Mouse (Mus musculus) intestine, embryonic 15.5 days (tissue): ENCODE measurements around the gene Acap2. TPM values are rescaled to one million over a fixed set of nuclear protein-coding genes. Genes with fewer than 3 reads are reported as not detected.

Experiments
- ATAC-seq: fragments of 200-750 bp; cut with Nextera tagmentation; 2 replicates; pipeline ENCODE4 v1.8.0; 2017; ENCODE audit warnings: moderate TSS enrichment, moderate library complexity
- H3K27ac ChIP-seq: fragments of 300-500 bp; sonication (generic); 2 replicates; pipeline ENCODE4 v1.5.1; 2015; ENCODE audit warnings: mild to moderate bottlenecking, inconsistent platforms
- H3K27me3 ChIP-seq: fragments of 300-500 bp; sonication (generic); replicated peaks from 2 replicates; pipeline ENCODE4 v1.6.1; 2015; ENCODE audit warnings: inconsistent platforms
- H3K36me3 ChIP-seq: fragments of 300-500 bp; sonication (generic); 2 replicates; pipeline ENCODE4 v1.6.1; 2015; ENCODE audit warnings: inconsistent platforms
- H3K4me1 ChIP-seq: fragments of 300-500 bp; sonication (generic); replicated peaks from 2 replicates; pipeline ENCODE4 v1.6.1; 2015; ENCODE audit warnings: inconsistent platforms
- H3K4me2 ChIP-seq: fragments of 300-500 bp; sonication (generic); replicated peaks from 2 replicates; pipeline ENCODE4 v1.6.1; 2015; ENCODE audit warnings: mild to moderate bottlenecking, inconsistent platforms
- H3K4me3 ChIP-seq: fragments of 300-500 bp; sonication (generic); replicated peaks from 2 replicates; pipeline ENCODE4 v1.5.1; 2015; ENCODE audit warnings: inconsistent platforms
- H3K9ac ChIP-seq: fragments of 300-500 bp; sonication (generic); 2 replicates; pipeline ENCODE4 v1.6.1; 2015; ENCODE audit warnings: inconsistent platforms
- H3K9me3 ChIP-seq: fragments of 300-500 bp; sonication (generic); 2 replicates; pipeline ENCODE4 v1.6.1; 2016; ENCODE audit warnings: inconsistent platforms
- WGBS: fragments of 180-500 bp; shearing (Covaris S2); methylation state at CpG from one replicate; pipeline ENCODE4 v1.1.7; 2015; 5-methylcytosine and 5-hydroxymethylcytosine counted together
- polyA plus RNA-seq: library from polyadenylated mRNA; unstranded; fragments of >200 nt; fragmentation: Nextera tagmentation; extraction: Ambion mirVana; gene quantifications from 2 replicates; pipeline ENCODE4 v1.2.1, GENCODE M21; 2015

Gene Acap2
- polyA plus RNA-seq, 1 experiment from 2014 or later, result 18.6 TPM

- Histone ChIP-seq H3K27ac (no peak overlapping the region), H3K4me1 (peaks cover 30% of the 10 kb centered on the region), H3K4me2 (no peak overlapping the region), H3K27me3 (no peaks in the 10 kb centered on the region), H3K9ac (no peak overlapping the region), H3K4me3 (no peak overlapping the region), H3K36me3 (no peaks in the 10 kb centered on the region), H3K9me3 (no peaks in the 10 kb centered on the region)
- 55% methylated on average over 4 of the region's 4 CpGs for WGBS
- ATAC-seq, result no peak
Measured at GRCm38 (mm10) chr16:31184727-31185126, 16.3 kb downstream of the Acap2 start.

GRCm38 (mm10) chr16:31182576-31182975 is 18.5 kb downstream of the Acap2 start:
- WGBS, result 64% methylated on average over 9 of the region's 9 CpGs
- H3K4me3 ChIP-seq, result no peak overlapping the region
- ATAC-seq, result 0 out of 2 replicates have a peak, but pooled peaks have one; percentile 17

GRCm38 (mm10) chr16:31180843-31181242 is 20.2 kb downstream of the Acap2 start:
- Histone ChIP-seq H3K4me1 (peaks cover 17% of the 10 kb centered on the region), H3K27me3 (no peaks in the 10 kb centered on the region), H3K4me3 (no peak overlapping the region), H3K9ac (no peak overlapping the region), H3K27ac (0 out of 2 replicates have a peak overlapping the region, but pooled peaks have one; percentile 2), H3K9me3 (no peaks in the 10 kb centered on the region), H3K36me3 (no peaks in the 10 kb centered on the region), H3K4me2 (no peak overlapping the region)
- no peak for ATAC-seq
- WGBS, result 70% methylated on average over 8 of the region's 8 CpGs

More at GRCm38 (mm10) chr16:31182576-31182975, 18.5 kb downstream of the Acap2 start:
- no peaks in the 10 kb centered on the region for H3K9me3 ChIP-seq
- H3K4me1 ChIP-seq, result peaks cover 24% of the 10 kb centered on the region
- H3K9ac ChIP-seq, result no peak overlapping the region
- no peaks in the 10 kb centered on the region for H3K27me3 ChIP-seq
- H3K36me3 ChIP-seq, result no peaks in the 10 kb centered on the region
- no peak overlapping the region for H3K4me2 ChIP-seq
- H3K27ac ChIP-seq, result no peak overlapping the region

- Histone ChIP-seq H3K4me3 (no peak overlapping the region), H3K27me3 (no peaks in the 10 kb centered on the region), H3K36me3 (no peaks in the 10 kb centered on the region), H3K4me1 (peaks cover 9% of the 10 kb centered on the region), H3K27ac (no peak overlapping the region), H3K4me2 (no peak overlapping the region), H3K9ac (no peak overlapping the region), H3K9me3 (no peaks in the 10 kb centered on the region)
- 61% methylated on average over 5 of the region's 5 CpGs for WGBS
- no peak for ATAC-seq
Measured at GRCm38 (mm10) chr16:31179384-31179783, 21.7 kb downstream of the Acap2 start.

- ATAC-seq, result no peak
- Histone ChIP-seq H3K9me3 (no peaks in the 10 kb centered on the region), H3K27me3 (no peaks in the 10 kb centered on the region), H3K36me3 (no peaks in the 10 kb centered on the region), H3K27ac (no peak overlapping the region), H3K4me2 (no peak overlapping the region), H3K4me1 (peaks cover 3% of the 10 kb centered on the region; the same call in 1 of the 2 replicates), H3K9ac (no peak overlapping the region), H3K4me3 (no peak overlapping the region)
- WGBS, result 73% methylated on average over 9 of the region's 9 CpGs
Measured at GRCm38 (mm10) chr16:31174880-31175638, 26.0 kb downstream of the Acap2 start.

GRCm38 (mm10) chr16:31172229-31172628 is 28.8 kb downstream of the Acap2 start:
- Histone ChIP-seq H3K4me2 (no peak overlapping the region), H3K4me3 (no peak overlapping the region), H3K4me1 (peaks cover 15% of the 10 kb centered on the region), H3K9ac (no peak overlapping the region), H3K27ac (no peak overlapping the region), H3K36me3 (no peaks in the 10 kb centered on the region), H3K27me3 (no peaks in the 10 kb centered on the region), H3K9me3 (no peaks in the 10 kb centered on the region)
- 82% methylated on average over 3 of the region's 3 CpGs for WGBS
- ATAC-seq, result no peak

GRCm38 (mm10) chr16:31171418-31171817 is 29.6 kb downstream of the Acap2 start:
- Histone ChIP-seq H3K27ac (no peak overlapping the region), H3K27me3 (no peaks in the 10 kb centered on the region), H3K9me3 (no peaks in the 10 kb centered on the region), H3K4me3 (no peak overlapping the region), H3K4me1 (peaks cover 15% of the 10 kb centered on the region), H3K9ac (no peak overlapping the region), H3K36me3 (no peaks in the 10 kb centered on the region), H3K4me2 (no peak overlapping the region)
- ATAC-seq, result no peak

- Histone ChIP-seq H3K27me3 (no peaks in the 10 kb centered on the region), H3K36me3 (no peaks in the 10 kb centered on the region), H3K4me1 (peaks cover 21% of the 10 kb centered on the region), H3K9me3 (no peaks in the 10 kb centered on the region), H3K4me2 (no peak overlapping the region), H3K9ac (no peak overlapping the region), H3K27ac (no peak overlapping the region), H3K4me3 (no peak overlapping the region)
- WGBS, result 95% methylated on average over 8 of the region's 8 CpGs
- ATAC-seq, result no peak
Measured at GRCm38 (mm10) chr16:31170297-31170696, 30.7 kb downstream of the Acap2 start.

GRCm38 (mm10) chr16:31169596-31169995 is 31.4 kb downstream of the Acap2 start:
- Histone ChIP-seq H3K9ac (no peak overlapping the region), H3K27ac (no peak overlapping the region), H3K9me3 (no peaks in the 10 kb centered on the region), H3K4me1 (peaks cover 22% of the 10 kb centered on the region), H3K4me3 (no peak overlapping the region), H3K27me3 (no peaks in the 10 kb centered on the region), H3K4me2 (no peak overlapping the region), H3K36me3 (no peaks in the 10 kb centered on the region)
- no peak for ATAC-seq

- H3K36me3 ChIP-seq, result no peaks in the 10 kb centered on the region
- no peaks in the 10 kb centered on the region for H3K9me3 ChIP-seq
- WGBS, result 44% methylated on average over 7 of the region's 7 CpGs
- H3K27me3 ChIP-seq, result no peaks in the 10 kb centered on the region
- H3K4me3 ChIP-seq, result no peak overlapping the region
- peaks cover 27% of the 10 kb centered on the region for H3K4me1 ChIP-seq
- no peak overlapping the region for H3K9ac ChIP-seq
- 0 out of 2 replicates have a peak overlapping the region, but pooled peaks have one; percentile 27 for H3K27ac ChIP-seq
- H3K4me2 ChIP-seq, result peak overlapping the region; percentile 37
- ATAC-seq, result peak; percentile 66
Measured at GRCm38 (mm10) chr16:31167934-31168333, 33.1 kb downstream of the Acap2 start.

- 57% methylated on average over 10 of the region's 10 CpGs for WGBS
- Histone ChIP-seq H3K9me3 (no peaks in the 10 kb centered on the region), H3K9ac (no peak overlapping the region), H3K27me3 (no peaks in the 10 kb centered on the region), H3K4me3 (no peak overlapping the region), H3K4me2 (peak overlapping the region; percentile 37), H3K4me1 (peaks cover 25% of the 10 kb centered on the region), H3K36me3 (no peaks in the 10 kb centered on the region), H3K27ac (no peak overlapping the region)
- ATAC-seq, result peak; percentile 21; the same call in 1 of the 2 replicates
Measured at GRCm38 (mm10) chr16:31167017-31167887, 33.8 kb downstream of the Acap2 start.

GRCm38 (mm10) chr16:31165907-31166306 is 35.1 kb downstream of the Acap2 start:
- no peak for ATAC-seq
- Histone ChIP-seq H3K9me3 (no peaks in the 10 kb centered on the region), H3K4me1 (peaks cover 25% of the 10 kb centered on the region), H3K27me3 (no peaks in the 10 kb centered on the region), H3K27ac (no peak overlapping the region), H3K9ac (no peak overlapping the region), H3K36me3 (no peaks in the 10 kb centered on the region), H3K4me2 (no peak overlapping the region), H3K4me3 (no peak overlapping the region)
- 53% methylated on average over 4 of the region's 4 CpGs for WGBS
